Mouse (Mus musculus) adrenal gland, adult 18-20 months (tissue): ENCODE measurements around the gene Lmtk2. TPM values are rescaled to one million over a fixed set of nuclear protein-coding genes. Genes with fewer than 3 reads are reported as not detected.

ENCODE experiments used
- DNase-seq, 2 experiments: peaks; one replicate each; pipeline ENCODE4 v3.0.0; 2021 to 2022; ENCODE audit warnings: low spot score in 2 of 2
- total RNA-seq, 2 experiments: library from RNA; stranded (reverse); gene quantifications; 1 replicate in 1 of 2; 2 replicates in 1 of 2; pipeline ENCODE4 v1.2.3; 2021

Lmtk2 gene
- total RNA-seq, 2 experiments from 2014 or later: 36.1 to 39.6 TPM

DNA sequence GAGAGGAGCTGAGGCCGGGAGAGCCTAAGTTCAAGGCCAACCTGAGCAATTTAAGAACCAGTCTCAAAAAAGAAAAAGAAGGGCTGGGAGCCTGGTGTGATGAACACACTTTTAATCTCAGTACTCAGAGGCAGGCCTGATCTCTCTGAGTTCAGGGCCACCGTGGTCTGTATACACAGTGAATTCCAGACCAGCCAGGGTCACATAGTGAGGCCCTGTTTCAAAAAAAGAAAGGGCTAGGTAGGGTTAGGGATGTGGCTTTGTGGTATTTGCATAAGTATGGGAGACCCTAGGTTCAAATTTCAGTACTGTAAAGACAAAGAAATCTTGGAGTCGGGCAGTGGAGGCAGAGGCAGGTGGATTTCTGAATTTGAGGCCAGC, 5.9 kb downstream of the Lmtk2 start:
- DNase-seq: no peak

DNA sequence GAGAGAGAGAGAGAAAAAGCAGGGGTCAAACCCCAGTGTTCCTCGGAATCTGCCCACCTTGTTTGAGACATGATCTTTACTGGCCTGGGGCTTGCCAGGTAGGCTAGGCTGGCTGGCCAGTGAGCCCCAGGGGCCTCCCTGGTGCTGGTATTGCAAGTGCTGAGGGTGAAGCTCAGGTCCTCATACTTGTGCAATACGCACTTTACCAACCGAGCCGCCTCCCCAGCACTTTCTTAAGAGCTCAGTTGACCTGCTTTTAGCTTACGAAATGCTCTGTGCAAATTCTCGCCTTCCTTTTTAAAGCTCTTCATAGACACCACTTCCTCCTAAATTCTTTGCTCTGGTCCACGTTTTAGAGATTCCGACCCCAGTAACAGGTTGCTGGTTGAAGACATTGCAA, 9.0 kb downstream of the Lmtk2 start:
- no peak for DNase-seq

DNA sequence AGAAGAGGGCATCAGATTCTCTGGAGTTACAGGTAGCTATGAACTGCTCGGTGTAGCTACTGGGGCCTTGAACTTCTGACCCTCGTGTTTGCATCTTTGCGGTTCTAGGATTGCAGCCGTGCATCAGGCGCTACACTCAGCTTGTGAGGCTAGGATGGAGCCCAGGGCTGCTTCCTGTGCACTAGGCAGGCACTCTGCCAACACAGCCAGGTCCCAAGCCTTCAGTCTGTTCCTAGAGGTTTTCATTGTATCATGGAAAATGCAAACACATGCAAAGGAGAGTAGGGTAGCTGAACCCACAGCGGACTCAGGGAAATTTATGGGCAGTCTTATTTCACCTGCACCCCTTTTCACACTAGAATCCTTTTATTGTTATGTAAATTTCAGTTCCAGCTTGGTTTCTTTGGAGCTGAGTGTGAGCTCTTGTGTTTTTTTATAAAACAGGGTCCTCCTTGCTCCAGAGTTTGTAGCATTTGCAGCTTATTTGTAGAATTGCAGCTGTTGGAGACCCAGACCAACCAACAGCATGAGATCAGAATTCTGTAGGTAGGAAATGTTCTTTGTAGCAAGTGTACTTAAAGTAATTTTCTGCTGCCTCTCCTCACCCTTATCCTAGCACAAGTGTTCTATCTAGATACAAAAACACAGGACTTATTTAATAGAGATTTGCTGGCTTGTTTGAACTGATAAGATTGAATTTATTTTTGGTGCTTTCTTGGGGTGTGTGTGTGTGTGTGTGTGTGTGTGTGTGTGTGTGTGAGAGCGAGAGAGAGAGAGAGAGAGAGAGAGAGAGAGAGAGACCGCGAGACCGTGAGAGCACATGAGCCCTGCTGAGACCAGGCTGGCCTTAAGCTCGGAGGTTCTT, 12.6 kb downstream of the Lmtk2 start:
- no peak for DNase-seq

DNA sequence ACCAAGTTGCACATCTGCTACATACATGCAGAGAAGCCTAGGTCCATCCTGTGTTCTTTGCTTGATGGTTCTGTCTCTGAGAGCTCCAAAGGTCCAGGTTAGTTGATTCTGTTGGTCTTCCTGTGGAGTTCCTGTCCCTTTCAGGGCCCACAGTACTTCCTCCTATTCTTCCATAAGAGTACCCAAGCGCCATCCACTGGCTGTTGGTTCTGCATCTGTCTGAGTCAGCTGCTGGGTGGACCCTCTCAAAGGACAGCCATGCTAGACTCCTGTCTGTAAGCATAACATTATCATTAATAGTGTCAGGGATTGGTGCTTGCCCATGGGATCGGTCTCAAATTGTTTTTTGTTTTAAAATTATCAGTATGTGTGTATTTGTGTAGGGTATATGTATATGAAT, 13.8 kb downstream of the Lmtk2 start:
- DNase-seq: no peak

DNA sequence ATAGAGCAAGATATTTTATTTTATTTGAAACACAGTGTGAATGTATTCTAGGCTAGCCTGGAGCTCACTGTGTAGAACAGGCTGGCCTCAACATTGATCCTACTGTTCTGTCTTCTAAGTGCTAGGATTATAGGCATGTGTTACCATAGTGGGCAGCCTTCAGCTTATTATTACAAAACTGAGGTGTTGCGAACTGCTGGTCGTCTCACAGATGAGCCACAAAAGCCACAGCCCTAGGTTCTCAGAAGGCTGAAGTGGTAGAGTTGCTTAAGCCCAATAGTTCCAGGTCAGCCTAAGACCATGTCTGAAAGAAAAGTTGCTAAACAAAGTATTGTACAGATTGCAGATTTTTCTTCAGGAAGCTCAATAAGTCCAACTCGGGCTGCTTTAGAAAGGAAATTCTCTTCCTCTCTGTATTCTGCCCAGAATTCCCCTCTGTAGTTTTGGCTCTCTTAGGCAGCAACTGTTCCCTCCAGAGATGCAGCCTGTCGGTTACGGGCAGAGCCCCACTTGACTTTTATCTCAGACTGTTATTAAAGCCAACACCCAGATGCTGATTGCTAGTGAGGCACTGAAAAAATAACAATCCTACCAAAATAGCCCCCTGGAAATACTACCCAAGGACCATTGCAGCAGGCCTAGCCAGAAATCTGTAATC, 14.9 kb downstream of the Lmtk2 start:
- DNase-seq: no peak

DNA sequence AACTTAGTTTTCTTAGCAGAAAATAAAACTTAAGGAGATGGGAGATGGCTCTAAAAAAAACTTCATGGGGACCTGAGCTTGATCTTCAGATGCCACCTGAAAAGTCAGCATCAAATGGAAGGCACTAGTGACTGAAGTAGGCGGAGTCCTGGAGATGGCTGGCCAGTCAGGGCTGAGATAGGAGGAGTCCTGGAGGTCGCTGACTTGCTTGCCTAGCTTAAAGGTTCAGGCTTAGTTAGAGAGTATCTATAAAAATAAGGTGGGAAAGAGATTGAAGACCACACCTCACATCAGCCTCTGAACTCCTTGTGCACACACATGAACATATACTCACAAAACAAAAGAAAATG, 15.4 kb downstream of the Lmtk2 start:
- DNase-seq: no peak

DNA sequence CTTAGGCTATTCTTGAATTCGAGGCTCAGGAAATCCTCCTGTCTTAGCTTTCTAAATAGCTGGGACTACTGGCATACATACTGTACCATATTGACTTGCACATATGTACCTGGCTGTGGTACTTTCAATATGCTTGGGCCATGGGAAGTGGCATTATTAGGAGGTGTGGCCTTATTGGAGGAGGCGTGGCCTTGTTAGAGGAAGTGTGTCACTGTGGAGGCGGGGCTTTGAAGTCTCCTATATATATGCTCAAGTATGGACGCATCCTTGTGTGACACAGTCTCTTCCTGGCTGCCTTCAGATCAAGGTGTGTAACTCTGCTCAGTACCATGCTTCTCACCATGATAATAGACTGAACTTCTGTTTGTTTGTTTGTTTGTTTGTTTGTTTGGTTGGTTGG, 18.0 kb downstream of the Lmtk2 start:
- no peak for DNase-seq

DNA sequence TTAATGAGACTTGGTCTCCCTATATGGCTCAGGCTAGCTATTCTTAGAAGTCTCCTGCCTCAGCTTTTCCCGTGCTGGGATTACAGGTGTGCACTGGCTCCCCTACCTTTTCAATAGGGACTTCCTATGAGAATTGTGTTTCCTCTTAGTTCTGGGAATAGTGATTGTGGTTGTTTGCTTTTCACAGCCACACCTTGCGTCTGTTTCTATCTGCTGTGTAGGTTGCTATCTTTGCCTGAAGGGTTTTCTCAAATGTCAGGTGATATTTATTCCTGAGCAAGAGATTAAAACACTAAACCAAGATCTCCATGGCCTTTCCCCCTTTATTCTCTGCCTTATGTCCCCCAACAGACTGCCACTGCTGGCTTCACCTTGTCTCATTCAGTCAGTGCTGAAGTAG, 19.1 kb downstream of the Lmtk2 start:
- DNase-seq: no peak

DNA sequence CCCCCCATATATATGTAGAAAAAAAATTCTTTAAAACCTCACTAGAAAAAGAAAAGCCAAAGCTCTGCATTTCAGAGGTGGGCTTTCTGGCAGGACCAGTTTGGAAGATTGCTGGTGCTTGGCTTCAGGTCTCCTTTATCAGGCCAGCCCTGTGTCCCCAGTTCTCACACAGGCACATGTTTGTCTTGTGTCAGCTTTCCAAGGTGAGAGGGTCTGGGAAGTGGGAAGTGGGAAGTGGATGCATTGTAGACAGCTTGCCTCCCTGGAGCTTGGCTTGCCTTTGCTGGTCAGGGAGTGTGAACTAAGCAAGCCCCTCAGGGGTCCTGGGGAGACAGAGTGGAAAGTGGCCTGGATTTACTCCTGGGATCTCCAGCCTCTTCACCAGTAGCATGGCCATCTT, 21.3 kb downstream of the Lmtk2 start:
- DNase-seq: no peak

DNA sequence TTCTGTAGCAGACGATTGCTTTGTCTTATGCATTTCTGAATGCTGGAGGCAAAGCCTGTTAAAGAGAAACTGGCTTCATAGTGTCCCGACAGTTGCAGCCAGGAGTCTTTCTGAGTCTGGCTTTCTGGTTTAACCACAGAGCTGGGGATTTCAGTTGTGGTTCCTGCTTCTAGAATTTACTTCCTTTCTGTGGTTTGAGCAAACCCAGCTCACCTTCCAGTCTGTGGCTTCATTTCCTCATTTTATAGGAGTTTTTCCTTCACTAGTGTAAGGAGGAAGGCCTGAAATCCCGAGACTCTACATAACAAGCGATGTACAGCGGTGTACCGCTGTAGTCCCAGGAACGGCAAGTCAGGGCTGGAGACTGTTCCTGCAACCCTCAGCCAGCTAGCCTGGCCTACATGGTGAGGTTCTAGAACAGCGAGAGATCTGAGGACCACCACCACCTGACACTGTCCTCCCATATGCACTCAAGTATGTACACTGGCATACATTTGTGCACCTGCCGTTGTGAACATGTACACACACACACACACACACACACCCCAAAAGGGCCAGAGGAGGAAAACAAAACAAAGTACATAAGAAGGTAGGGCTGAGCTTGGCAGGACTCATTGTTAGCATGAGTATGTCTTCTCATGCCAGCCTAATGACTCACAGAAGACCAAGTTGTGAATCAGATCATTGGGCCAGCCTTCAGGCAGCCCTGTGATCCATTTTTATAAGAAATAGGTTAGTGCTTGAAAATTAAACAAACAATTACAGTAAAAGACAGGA, 25.9 kb downstream of the Lmtk2 start:
- DNase-seq: no peak

DNA sequence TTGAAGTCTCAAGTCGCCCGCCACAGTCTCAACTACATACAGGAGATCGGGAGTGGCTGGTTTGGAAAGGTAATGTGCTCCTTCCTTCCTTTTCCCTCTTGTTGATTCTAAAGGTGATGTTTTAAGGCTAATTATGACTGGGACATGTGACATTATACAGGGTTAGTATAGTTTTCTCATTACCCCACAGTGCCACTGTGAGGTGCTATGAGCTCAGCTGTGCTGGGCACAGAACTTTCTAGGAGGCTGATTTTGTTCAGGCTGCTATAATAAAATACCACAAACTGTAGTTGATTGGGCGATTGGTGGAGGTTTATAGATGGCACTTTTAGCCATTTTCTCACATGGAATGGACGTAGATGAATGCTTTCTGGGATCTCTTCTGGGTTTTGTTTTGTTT, 43.3 kb downstream of the Lmtk2 start:
- no peak for DNase-seq

DNA sequence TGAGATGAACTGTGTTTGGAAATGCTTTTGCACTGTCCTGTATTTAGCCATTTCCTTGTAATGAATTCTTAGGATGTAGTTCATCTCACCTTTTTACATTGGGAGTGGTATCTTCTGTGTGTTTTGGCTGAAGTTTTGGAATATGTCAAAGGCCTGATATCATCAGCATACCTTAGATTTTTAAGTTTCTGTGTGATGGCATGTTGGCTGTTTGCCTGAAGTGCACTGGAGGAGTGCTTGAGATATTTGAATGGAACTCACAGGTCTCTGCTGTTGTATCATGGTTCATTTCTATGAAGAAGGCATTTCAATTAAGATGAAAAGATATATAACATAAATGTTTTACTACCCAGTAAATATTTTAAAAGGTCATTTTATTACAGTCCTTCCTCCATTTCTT, 46.7 kb downstream of the Lmtk2 start:
- DNase-seq: no peak

DNA sequence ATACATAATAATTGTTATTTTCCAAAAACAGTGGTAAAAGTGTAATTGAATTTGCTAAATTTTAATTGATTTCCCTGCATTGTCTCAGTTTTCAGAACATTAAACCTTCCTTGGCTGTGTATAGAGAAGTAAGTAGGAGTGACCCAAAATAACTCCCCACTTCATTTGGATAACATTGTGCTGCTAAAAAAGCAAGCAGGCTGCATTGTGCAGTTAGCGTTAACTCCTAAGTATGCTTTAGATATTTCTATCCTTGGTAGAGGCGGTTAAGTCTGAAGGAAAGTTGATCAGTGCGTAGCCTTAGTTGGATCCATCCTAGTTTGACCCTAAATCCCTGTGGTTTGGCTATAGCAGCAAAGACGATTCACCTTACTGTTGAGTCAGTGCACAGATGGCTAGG, 49.3 kb downstream of the Lmtk2 start:
- DNase-seq: no peak

DNA sequence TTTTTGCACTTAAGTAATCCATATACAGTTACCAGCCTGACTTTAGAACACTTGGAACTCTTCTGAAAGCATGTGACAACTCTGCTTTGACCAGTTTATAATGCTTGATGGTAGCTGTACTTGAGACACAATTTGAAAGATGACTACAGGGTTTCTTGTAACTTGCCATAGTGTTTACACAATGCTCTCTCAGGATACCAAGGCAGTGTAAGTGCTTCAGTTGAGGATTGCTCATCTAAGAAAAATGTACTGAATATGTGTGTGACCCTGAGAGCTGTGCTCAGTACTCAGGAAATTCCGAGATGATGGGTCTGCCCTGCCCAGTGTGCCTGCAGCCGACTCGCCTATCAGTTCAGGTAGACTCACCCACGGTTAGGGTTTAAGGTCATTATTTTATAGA, 51.0 kb downstream of the Lmtk2 start:
- DNase-seq: no peak

DNA sequence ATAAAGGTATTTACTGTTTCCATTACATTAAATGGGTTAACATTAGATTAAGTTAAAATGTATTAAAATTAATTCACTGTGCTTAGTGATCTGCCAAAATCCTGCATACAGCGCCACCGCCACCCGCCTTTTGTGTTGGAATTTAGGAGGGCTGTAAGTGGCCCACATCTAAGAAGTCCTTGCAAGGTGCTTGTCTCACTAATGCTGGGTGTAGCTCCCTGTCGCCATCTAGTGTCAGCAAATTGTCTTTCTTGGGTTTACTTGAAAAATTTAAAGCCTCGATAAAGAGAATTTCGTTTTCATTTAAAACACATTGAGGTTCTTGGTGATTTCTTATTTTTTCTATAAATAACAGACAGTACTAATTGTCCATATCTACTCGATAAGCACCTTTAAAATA, 54.3 kb downstream of the Lmtk2 start:
- peak; percentile 54 to 67 for DNase-seq

DNA sequence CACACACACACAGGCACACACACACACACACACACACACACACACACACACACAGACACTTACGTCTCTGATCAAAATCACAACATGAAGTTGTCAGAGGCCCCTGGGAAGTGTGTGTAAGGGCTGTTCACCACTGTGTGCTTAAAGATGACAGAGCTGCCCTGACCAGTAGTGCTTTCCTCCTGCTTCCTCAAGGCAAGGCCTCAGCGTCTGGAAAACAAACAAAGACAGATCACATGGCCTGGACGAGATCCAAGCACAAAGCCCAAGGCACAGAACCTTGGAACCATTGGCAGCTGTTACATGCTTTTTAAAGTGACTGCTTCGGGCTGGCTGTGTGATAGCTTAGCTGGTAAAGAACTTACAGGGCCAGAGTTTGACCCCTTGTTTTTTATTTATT, 58.4 kb downstream of the Lmtk2 start:
- peak; percentile 58 to 70 for DNase-seq

DNA sequence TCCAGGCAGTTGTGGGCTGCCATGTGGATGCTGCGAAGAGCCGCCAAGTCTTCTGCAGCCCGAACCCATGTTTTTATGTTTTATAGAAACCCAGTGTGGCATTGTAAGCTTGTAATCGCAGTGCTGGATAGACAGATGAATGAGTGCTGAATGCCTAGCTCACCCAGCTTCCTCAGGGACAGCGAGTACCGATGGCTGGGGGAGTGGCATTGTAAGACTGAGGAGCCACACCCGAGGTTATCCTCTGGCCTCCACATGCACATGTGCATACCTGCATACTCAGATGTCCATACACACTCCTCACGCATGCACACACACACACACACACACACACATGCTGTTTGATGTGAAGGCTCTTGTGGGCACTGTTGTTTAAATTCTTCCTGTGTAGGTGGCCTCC, 58.9 kb downstream of the Lmtk2 start:
- no peak for DNase-seq

DNA sequence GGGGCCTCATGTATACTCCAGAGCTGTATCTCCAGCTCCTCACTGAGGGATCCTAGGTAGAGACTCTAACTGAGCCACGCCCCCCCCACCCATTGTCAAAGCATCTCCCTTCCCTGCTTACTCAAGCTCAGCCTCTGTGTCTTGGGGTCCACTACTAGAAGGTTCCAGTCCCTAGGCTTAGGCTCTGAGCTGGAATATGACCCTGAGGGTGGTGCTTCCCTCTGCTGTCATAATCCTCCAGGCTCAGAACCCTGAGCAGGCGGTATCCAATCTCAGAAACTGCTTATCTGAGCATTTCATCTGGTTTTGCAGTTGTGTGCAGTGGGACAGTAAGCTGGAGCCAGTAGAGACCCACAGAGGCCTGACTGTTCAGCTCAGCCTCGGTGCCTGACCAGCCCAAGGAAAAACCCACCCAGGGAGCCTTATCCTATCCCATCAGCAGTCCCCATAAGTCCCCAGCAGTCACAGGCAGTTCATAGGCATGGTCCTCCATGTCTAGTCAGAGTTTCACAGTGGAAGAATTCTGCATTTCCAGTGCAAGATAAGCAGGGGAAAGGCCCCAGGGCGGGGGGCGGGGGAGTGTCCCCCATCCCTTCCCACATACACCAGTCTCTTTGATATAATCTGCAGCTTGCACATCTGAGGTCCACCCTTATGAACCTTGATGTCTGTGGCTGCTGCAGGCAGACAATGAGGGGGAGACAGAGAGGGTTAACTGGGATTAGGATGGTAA, 62.0 kb downstream of the Lmtk2 start:
- DNase-seq: no peak

DNA sequence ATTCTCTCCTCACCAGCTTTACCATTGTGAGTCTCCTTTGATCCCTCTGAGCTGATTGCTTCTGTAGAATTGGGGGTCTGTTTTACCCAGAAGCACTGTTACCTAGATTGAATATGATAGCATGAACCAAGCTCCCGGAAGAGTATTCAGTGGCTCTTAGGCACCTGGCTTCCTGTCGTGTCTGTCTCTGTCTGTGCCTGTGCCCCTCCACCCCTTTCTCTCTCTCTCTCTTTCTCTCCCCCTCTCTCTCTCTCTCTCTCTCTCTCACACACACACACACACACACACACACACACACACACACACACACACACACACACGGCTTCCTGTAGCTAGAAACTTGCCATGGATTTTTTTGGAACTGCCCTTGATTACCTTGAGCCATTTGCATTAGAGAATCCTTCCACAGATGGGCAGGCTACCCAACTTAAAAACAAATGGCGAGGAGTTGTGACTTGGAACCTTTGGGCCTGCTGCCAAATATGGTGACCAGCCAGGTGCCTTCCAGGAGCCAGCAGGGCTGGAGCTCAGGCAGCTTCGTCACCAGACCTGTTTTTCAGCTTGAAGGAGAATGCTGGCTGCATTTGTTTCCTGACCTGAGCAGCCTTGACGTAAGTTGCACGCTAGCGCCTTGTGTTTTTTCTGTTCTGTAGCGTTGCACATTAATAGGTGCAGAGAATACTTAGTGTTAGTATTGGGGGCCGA, 62.7 kb downstream of the Lmtk2 start:
- no peak for DNase-seq

DNA sequence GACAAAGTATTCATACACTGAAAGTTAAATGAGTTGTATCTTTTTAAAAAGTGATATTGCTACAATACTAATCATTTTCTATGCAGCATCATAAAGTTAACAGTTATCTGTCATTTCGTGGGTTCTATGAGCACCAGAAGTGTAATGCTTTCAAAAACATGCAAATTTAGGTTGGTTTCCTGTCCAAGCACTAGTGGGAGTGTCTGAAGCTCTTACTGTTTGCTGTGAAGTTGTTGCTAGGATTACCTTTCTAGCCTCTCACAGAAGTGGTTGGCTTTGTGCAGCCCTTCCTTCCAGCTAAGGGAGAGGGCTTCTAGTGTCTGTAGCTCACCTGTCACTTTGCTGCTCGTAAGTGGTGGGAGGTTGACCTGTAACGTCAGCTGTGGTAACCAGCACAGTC, 65.5 kb downstream of the Lmtk2 start:
- DNase-seq: no peak
